Mouse (Mus musculus) embryonic fibroblast, embryonic 13.5 days (primary cell): ENCODE data around the gene Rnf41.

Experiments used
- CTCF ChIP-seq: IDR thresholded peaks from 2 replicates; pipeline ENCODE4 v1.5.1; 2011; ENCODE audit warnings: mild to moderate bottlenecking, control low read depth, low read length, moderate library complexity, borderline replicate concordance; ENCODE audit not compliant: insufficient read depth
- POLR2A ChIP-seq: IDR thresholded peaks from 2 replicates; pipeline ENCODE4 v1.6.1; 2011; ENCODE audit warnings: low read depth, mild to moderate bottlenecking, control low read depth, low read length, moderate library complexity

GRCm38 (mm10) chr10:128488776-128489175, 77.3 kb downstream of the Rnf41 start:
- TF ChIP-seq CTCF (no peak), POLR2A (no peak)
